Mouse (Mus musculus): ENCODE measurements at regions not wholly inside any gene's neighbourhood (a gene's known extent, or its start where the extent isn't known, plus 50 kb on each side); places are given as distances from the start of the nearest gene placed in this dataset.

DNA sequence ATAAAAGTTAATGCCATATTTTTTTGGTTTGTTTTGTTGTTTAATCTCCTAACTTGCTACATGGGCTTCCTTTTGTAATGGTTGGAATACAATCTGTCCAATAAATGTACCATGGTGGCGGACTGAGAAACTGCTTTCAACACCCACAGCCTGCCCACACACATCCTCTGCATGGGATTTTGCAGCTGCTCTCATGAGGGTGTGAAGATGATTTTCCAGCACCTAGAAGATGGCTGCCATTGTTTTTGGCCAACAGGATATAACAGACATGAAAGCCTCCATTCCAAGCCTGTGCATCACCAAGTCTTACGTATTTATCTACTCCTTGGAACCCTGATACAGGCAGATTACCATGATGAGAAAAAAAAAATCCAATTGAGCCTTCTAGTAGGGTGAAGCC, 310.4 kb downstream of the Cog6 start:
- no peak for DNase-seq (ENCODE audit: low spot score in 2 of 2)

DNA sequence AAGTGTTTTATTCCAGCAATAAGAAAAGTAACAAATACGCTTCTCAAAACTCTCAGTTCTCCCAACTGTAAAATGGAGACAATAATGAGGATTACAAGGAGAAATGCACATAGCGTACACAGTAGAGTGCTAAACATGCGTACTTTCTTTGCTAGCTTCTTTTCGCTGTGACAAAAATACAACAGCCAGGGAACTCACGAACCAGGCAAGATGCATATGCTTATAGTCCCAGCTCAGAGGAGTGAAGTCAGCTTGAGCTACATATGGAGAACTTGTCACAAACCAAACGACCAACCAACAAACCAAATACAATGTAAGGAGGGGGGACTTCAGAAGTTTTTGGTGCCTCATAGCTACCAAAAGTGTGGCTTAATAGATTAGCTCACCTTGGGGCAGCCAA, 313.3 kb downstream of the Cog6 start:
- no peak for DNase-seq (ENCODE audit: low spot score in 2 of 2)

DNA sequence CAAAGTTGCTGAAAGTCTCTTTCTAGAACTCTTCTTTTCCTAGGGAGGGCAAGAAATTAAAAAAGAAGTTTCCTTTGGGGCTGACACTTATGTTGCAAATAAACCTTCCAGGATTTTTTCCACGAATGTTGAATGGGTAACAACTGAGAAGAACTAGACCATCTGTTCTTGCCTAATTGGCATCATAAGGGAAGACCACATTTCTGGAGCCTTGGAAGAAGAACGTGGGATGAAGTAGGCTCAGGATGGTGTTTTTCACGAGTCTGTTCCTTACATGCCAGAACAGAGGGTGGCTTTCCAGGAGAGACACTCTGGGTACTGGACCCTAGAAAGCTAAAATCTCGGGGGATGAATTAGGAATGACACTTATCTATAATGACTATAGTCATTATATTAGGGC, 314.1 kb downstream of the Cog6 start:
- DNase-seq (ENCODE audit: low spot score in 2 of 2), result no peak

DNA sequence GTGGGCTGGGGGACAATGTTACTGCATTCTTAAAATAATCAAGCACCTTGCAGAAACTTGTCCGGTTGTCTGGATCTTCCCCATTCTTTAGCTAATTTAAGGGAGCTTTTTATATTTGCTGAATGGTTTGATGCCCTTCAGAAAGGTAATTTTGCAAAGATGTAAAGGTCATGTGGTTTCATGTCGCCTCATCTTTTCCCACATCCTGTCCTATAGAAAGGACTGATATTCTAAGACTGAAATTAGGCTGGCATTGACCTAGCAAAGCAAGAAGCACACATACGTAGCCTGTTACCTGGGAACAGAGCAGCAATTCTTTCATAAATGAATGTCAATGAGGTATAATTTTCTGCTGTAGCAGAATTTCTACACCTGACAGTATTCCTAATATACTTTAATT, 315.4 kb downstream of the Cog6 start:
- no peak for DNase-seq (ENCODE audit: low spot score in 2 of 2)

DNA sequence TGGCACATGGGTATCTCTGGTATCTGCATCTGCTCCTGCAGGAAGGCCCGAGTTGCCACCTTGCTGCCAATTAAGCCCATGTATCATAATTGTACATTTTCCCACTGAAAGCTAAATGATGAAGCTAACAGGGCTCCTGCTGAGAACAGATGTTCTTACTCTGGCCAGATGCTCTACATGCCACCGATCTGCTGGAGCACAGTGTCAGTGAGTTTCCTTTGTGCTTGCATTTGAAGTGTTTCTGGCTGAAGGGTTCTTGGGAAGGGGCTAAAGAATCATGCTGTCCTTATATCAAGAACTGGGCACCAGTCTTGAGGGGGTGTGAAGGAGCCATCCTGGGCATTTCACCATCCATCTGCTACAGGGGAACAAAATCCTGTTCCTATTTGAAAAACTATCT, 323.2 kb downstream of the Cog6 start:
- no peak for DNase-seq (ENCODE audit: low spot score in 2 of 2)

DNA sequence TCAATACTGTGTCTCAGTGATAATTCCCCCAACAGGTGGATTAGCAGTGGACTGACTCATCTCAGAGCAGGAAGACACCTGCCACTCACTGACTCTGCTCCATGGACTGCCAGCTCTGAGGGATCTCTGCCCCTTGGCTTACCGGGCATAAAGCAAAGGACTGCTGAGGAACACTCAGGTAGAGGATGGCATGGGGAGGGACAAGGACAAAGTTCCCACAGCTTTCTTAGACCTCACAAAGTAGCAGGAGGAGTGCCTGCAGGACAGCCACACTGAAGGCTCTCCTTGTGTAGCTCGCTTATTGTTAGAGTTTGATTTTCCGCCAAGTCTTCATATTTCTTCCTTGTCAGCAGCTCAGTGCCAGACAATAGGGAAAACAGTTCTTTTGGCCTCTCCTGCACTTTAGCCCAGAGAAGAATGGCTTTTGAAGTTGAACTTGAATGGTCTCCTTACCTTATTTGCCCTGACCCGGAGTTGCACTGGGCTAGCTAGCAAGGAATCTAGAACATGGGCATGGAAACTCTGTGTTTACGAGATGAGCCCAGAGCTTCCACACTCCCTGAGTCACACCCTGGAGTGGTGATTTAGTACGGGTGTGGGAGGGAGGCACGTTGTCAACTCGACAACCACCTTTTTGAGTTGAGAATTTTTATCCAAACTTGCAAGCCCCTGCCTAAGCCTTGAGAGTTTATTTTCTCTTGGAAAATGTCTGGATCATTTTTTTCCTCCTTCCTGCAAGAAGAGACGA, 331.4 kb downstream of the Cog6 start:
- no peak for DNase-seq (ENCODE audit: low spot score in 2 of 2)

DNA sequence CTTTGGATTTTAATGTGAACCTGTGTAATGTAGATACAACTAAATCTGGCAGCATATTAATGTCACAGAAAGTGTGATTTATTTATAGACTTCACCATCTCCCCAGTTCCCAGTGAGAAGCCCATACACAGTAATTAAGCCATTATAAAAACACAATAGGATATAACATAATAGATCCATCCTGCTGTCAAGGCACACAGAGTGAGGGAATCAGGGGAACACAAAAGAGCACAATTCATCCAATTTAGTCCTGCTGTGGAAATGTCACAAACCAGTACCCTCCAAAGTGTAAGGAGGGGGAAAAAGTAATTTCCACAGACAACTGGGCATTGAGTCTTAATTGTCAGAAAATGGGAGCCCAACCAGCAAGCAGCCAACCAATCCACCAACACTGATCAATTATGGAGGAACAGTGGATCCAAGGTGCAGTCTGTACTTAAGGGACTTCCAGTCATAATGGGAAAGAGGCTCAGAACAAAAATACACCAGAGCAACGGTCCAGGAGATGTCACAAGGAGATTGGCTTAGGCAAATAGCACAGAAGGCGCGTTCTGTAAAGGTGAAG, 336.1 kb downstream of the Cog6 start:
- DNase-seq (ENCODE audit: low spot score in 2 of 2), result no peak

DNA sequence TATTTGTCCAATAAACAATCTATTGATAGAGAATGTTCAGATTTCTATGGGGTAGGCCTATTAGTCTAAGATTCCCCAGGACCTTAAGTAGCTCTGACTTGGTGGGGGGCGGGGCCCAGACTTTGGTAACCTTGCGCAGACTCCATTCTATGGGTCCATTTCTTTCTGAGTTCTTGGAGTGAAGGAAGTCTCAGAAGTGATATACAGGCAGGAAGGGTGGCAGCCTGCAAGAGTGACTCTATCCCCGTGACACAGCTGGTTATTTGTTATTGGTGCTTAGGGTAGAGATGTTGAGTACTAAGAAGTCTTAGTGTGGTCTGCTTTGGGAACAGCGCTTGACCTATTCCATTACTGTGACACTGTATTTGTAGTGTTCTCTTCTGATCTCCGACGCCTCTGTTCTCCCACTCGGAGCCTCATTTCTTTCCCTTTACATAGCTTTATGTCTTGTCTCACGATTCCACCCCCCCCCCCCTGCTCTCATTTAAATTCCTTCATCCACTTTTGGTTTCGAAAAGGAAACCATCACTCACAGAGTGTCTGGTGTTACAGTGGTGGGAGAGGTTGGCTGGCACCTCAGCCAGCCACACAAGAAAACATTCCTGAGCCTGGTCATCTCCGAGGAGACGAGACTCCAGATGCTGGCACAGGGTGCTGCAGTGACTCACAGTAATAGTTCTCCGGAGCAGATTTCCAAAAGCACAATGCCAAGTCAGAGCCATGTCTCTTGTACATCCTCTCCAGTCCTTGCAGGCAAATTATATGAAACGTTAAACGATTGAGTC, 340.0 kb downstream of the Cog6 start:
- no peak for DNase-seq (ENCODE audit: low spot score in 2 of 2)

DNA sequence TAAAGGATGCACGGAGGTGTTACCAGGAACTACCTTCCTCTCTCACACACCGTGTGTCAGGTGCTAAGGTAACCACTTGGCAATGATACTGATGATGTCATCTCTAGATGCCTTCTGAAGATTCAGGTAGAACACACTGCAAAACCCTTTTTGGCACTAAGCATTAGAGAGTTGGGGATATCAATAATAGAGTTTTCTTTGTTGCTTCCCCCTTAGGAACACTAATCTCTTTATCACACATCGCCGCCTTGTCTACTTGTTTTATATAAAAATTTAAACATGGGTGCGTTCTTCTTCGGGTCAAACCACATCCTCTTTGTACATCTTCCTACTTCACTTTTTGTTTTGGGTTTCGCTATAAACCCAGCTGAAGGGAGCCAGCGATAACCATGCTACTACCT, 346.4 kb downstream of the Cog6 start:
- no peak for DNase-seq (ENCODE audit: low spot score in 2 of 2)

DNA sequence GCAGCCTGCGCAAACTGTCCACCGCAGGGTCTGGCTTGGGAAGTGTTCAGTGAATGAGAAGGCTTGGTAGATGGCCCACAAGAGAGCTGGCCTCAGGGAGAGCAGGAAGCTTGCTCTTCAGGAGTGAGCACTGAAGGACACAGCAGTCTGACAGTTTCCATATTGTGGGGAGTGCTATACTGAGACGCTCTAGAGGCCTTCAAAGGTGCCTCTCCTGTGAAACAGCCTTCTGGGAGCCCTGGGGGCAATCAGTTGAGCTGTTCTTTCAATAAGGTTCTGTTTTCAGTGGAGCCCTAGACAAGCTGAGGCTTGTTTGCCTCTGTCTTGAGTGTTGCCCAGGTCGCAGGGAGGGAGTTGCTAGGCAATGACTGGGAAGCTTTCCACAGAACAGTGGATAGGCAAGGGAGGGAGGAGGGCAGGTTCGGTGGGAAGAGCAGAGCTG, 353.9 kb downstream of the Cog6 start:
- no peak for DNase-seq (ENCODE audit: low spot score in 2 of 2)

DNA sequence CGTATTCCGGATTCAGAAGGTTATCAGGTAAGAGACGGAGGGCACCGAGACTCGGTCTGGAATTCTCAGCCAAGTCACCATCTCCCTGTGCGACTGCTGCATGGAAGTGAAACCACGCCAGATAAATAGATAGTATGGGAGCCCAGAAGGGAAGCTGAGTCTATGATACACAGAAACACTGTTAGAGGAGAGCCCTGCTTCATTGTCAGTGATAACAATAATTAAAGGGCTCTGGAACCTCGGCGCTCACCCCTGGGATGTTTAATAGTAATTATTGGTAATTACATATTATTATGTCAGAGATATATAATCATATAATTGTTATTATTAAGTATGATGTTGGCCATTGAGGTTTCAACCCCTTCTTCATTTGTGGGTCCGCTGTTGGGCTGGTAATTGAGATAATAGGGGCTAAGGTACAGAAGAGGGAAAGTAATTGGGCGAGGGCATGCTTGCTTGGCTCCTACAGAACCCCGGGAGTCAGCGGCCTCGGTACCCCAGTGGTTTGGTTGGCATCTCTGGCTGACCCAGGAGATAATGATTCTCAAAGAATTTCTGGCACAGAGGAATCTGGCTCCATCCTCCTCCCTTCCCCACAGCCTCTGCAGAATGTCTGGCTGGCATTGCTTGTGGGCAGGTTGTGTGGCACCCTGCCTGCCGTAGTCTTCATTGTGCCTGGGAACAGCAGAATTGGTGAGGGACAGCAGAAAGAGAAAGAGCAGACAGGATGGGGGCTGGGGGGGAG, 354.7 kb downstream of the Cog6 start:
- no peak for DNase-seq (ENCODE audit: low spot score in 2 of 2)

DNA sequence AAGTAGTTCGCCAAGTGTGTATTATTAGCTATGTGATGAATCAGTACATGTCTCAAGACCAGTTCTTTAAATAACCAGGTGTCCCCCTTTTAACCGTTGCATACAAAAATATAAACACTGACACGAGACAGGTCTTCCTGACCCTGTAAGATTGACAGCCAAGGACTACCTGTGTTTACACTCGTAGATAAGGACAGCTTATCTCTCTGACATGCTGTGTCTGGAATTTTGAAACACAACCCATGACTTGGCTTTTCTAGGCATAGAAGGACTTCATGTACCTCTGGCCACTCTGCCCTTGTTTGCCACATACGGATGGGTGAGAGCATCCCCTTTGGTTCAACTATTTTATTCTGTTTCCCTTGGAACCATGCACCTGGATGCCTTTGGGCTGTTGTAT, 364.0 kb downstream of the Cog6 start:
- no peak for DNase-seq (ENCODE audit: low spot score in 2 of 2)

DNA sequence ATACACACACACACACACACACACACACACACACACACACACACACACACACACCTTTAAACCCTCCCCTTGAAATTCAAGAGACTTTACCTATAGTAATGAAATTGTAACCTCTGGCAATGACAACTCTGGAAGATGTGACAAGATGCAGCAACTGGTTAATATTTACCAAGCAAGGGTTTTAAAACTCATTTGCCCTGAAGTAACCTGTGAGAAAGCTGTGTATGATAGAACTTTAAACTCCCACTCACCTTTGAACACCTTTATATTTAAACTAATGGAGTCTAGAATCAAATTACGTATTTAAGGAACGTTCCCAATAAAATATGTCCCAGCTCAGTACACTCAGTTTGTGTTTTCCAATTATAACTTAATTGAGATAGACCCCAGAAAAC, 364.6 kb downstream of the Cog6 start:
- DNase-seq (ENCODE audit: low spot score in 2 of 2), result no peak

DNA sequence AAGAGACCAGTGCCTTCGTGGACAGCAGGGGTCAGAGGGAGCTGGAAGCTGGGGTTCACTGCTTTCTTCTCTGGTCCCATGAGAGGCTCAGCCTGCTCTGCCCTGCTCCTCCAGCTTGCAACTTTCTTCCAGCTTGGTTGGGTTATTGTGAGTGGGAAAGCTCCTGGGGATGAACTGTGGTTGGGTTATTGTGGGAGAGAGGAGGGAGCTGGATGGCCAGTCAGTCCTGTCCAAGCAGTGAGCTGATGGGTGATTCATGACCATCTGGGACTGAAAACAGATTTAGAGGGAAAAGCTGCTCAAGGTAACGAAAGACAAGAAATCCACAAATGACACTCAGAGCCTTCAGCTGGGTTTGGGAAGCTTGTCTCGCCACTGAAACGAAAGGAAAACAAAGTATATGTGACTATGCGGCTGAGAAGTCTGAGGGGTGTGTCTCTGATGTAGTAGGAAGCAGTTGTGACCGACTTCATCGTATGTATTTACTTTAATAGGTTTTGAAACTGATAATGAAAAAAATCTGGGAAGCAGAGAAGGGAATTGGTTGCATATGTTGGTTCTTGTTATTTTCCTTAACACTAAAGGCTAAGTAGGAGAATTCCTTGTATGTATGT, 365.1 kb downstream of the Cog6 start:
- no peak for DNase-seq (ENCODE audit: low spot score in 2 of 2)

DNA sequence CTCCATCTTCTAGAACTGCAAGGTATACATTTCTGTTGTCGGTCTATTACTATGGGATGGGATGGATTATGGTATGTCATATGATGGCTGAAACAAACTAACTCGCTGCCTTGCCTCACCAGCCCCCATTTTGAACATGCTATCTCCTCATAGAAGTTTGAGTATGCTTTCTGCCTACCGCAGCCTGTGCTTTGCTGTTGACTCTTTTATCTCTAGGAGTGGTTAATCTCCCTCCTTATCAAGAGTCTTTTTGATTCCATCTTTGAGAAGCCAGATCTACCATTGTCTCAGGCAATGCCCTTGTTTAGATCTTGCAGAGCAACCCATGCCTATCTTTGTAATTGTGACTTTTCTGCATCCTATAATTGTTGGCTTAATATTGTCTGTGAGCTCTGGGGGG, 367.0 kb downstream of the Cog6 start:
- no peak for DNase-seq (ENCODE audit: low spot score in 2 of 2)

DNA sequence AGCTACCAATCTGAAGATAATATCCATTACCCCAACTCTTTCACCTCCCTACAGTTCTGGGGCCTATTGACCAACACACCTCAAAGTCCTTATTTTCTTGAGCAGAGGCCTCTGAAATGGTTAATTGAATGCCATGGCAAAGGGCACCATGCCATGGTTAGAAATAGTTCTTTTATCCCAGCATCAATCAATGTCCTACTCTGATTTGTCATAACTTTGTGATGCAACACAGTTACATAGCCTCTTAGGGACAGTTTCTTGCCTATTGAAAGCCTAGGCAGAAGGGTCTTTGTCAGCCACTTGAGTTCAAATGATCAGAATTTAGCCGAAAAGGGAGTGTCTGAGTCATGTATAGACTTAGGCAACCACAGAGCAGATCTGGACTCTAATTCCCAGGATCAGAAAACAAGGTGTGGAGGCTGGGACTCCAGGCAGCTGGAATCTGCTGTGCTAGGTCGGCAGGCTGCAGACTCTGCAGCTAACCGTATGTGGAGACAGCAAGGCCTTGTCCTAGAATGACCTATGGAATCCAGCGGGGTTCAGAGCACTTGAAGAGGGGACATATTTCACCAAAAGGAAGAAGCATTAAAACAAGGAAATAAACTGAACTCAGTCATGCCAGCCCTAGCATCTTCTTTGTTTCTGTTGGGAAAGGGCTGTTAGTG, 368.1 kb downstream of the Cog6 start:
- DNase-seq (ENCODE audit: low spot score in 2 of 2), result no peak

DNA sequence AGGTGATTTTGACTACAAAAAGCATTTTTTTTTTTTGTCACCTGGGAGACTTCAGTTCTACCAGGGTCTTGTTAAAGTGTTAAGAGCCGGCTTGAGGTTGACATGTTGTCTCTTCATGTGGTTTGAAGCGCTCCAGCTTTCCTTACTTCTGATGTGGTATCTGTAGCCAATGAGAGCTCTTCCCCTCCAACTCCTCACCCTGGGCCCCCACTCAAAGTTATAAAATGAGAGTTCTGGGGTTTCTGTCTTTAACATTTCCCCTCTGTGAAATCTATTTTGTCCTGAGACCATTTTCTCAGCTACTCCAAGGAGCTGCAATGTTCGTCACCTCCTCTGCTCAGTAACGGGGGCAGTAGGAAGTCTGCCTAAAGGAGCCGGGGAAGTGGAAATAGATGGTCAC, 369.1 kb downstream of the Cog6 start:
- no peak for DNase-seq (ENCODE audit: low spot score in 2 of 2)

DNA sequence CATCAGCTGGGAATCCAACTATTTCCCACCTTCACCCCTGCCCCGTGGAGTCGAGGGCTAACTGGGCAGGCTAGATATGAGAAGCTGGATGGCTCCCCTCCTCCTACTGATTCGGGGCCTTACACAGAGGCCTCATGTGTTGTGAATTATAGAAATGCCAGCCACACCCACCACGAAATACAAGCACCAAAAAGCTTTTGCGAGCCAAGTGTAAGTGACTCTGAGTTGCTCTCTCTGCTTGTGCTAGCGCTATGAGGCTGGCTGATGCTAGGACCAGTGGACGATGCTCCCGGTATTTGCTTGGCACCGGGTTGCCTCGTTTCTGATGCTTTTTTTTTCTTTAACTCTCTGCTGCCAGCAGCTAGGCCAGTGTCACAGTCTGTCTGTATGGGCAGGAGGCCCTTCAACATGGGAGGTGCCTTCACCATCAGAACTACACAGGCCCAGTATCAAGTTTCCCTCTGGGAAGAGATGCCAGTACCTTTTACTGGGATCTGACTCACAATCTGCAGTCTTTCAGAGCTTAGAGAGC, 369.8 kb downstream of the Cog6 start:
- DNase-seq (ENCODE audit: low spot score in 2 of 2), result no peak

DNA sequence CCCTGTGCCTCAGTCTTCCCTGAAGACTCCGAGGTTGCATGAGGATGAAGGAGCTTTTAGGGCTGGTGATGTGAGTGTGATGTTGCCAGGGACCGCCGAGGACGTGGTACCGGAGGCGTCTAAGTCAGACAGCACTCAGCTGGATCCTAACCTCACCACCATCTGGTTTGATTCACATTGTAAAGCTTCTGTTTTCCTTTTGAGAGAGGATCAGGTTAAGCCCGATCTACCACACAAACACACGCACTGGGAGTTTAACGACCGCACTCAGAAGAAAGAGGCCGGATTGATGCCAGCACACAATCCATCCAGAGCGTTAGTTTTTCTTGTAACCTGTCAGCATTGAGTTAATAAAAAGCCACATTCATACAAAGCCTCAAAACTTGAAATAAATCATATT, 371.9 kb downstream of the Cog6 start:
- DNase-seq (ENCODE audit: low spot score in 2 of 2), result no peak

DNA sequence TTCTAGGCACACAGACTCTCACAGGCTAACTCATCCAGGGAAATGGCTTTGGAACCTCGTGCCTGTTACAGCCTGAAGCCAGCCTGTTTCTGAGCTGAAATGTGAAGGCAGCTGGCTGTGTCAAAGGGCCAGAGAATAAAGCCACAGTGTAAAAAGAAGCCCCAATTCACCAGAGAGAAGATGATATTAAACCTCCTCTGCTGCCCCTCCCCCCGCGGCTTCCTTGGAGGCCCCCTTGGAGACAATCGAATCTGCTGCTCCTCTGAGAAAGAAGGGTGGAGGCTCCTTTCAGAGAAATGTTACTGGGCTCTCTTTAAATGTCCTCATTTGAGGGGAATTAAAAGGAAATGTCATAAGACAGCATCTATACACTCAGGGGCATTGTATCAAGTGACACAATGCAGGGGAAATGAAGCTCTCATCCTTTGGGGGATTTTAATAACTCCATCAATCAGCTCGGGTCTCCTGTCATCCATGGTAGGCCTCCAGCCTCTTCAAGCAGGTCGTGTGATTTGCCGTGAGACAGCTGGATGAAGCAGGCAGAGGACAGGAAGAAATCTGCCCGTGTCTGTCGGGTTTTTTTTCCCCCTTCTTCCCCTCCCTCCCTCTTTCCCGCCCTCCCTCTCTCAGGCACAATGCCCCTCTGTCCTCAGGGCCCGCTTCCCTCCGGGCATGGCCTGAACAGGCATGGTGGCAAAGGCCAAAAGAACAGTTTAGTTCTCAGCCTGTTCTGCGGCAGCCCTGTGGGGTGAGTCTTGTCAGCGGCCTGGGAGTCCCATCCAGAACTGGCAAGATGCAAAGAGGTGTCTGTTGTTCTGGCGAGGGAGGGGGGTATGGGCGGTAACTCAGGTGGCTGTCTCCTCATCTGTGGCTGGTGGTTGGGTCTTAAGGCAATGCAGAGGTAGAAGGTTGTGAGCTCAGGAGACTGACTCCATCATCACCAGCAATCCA, 372.6 kb downstream of the Cog6 start:
- DNase-seq (ENCODE audit: low spot score in 2 of 2), result no peak
